Mouse (Mus musculus) hindbrain, postnatal 0 days (tissue): ENCODE measurements at regions not wholly inside any gene's neighbourhood (a gene's known extent, or its start where the extent isn't known, plus 50 kb on each side); places are given as distances from the start of the nearest gene placed in this dataset.

Experiments used
- ATAC-seq: fragments of 200-750 bp; cut with Nextera tagmentation; 2 replicates; pipeline ENCODE4 v1.8.0; 2017; ENCODE audit warnings: mild to moderate bottlenecking, moderate TSS enrichment, moderate library complexity
- DNase-seq: peaks from one replicate; pipeline ENCODE4 v3.0.0-alpha.2; 2015; ENCODE audit warnings: low spot score
- H3K27ac ChIP-seq: fragments of 300-500 bp; sonication (generic); 2 replicates; pipeline ENCODE4 v1.5.1; 2014; ENCODE audit warnings: mild to moderate bottlenecking
- H3K27me3 ChIP-seq: fragments of 300-500 bp; sonication (generic); 2 replicates; pipeline ENCODE4 v1.6.1; 2014; ENCODE audit warnings: low read length, mixed read lengths; ENCODE audit not compliant: insufficient read depth
- H3K36me3 ChIP-seq: fragments of 300-500 bp; sonication (generic); 2 replicates; pipeline ENCODE4 v1.6.1; 2014; ENCODE audit warnings: low read length, mixed read lengths; ENCODE audit not compliant: insufficient read depth
- H3K4me1 ChIP-seq: fragments of 300-500 bp; sonication (generic); 2 replicates; pipeline ENCODE4 v1.6.1; 2014; ENCODE audit warnings: antibody characterized with exemption, low read length, mixed read lengths; ENCODE audit not compliant: insufficient read depth
- H3K4me2 ChIP-seq: fragments of 300-500 bp; sonication (generic); 2 replicates; pipeline ENCODE4 v1.6.1; 2014; ENCODE audit warnings: low read depth, mild to moderate bottlenecking, low read length, moderate library complexity, mixed read lengths
- H3K4me3 ChIP-seq: fragments of 300-500 bp; sonication (generic); 2 replicates; pipeline ENCODE4 v1.5.1; 2014; ENCODE audit warnings: low read length
- H3K9ac ChIP-seq: fragments of 300-500 bp; sonication (generic); replicated peaks from 2 replicates; pipeline ENCODE4 v1.6.1; 2014; ENCODE audit warnings: mild to moderate bottlenecking, low read length, moderate library complexity, mixed read lengths
- H3K9me3 ChIP-seq: fragments of 300-500 bp; sonication (generic); 2 replicates; pipeline ENCODE4 v1.6.1; 2016; ENCODE audit warnings: low read length, mixed read lengths
- CTCF ChIP-seq: IDR thresholded peaks from 2 replicates; pipeline ENCODE4 v1.5.1; 2016; ENCODE audit warnings: antibody characterized with exemption, control low read depth, low read depth
- WGBS: fragments of 180-500 bp; shearing (Covaris S2); extraction: QIAGEN DNeasy Blood & Tissue Kit; methylation state at CpG from one replicate; pipeline ENCODE4 v1.1.7; 2014; 5-methylcytosine and 5-hydroxymethylcytosine counted together

GRCm38 (mm10) chr13:79057424-79057823 lies 857.9 kb upstream of the Nr2f1 start:
- no peak for TF ChIP-seq CTCF
- H3K9me3 ChIP-seq, result no peaks in the 10 kb centered on the region
- H3K4me2 ChIP-seq, result no peak overlapping the region
- no peak overlapping the region for H3K27ac ChIP-seq
- H3K27me3 ChIP-seq, result no peaks in the 10 kb centered on the region
- 96% methylated on average over 1 of the region's 1 CpGs for WGBS
- H3K4me3 ChIP-seq, result no peak overlapping the region
- no peak for DNase-seq
- no peaks in the 10 kb centered on the region for H3K36me3 ChIP-seq
- no peaks in the 10 kb centered on the region for H3K4me1 ChIP-seq
- ATAC-seq, result no peak
- H3K9ac ChIP-seq, result no peak overlapping the region

GRCm38 (mm10) chr13:79054481-79054880 lies 854.9 kb upstream of the Nr2f1 start:
- no peaks in the 10 kb centered on the region for H3K27me3 ChIP-seq
- H3K4me3 ChIP-seq, result no peak overlapping the region
- H3K9me3 ChIP-seq, result no peaks in the 10 kb centered on the region
- no peaks in the 10 kb centered on the region for H3K36me3 ChIP-seq
- DNase-seq, result no peak
- no peak overlapping the region for H3K9ac ChIP-seq
- no peak for ATAC-seq
- no peaks in the 10 kb centered on the region for H3K4me1 ChIP-seq
- H3K27ac ChIP-seq, result no peak overlapping the region
- no peak for TF ChIP-seq CTCF
- no peak overlapping the region for H3K4me2 ChIP-seq

- no peak for DNase-seq
- Histone ChIP-seq H3K36me3 (no peaks in the 10 kb centered on the region), H3K4me3 (no peak overlapping the region), H3K27me3 (no peaks in the 10 kb centered on the region), H3K4me1 (no peaks in the 10 kb centered on the region), H3K27ac (no peak overlapping the region), H3K4me2 (no peak overlapping the region), H3K9ac (no peak overlapping the region), H3K9me3 (no peaks in the 10 kb centered on the region)
- no peak for TF ChIP-seq CTCF
- 95% methylated on average over 1 of the region's 1 CpGs for WGBS
- no peak for ATAC-seq
Observed at GRCm38 (mm10) chr13:79053428-79053827, 853.9 kb upstream of the Nr2f1 start.

- DNase-seq, result no peak
- H3K4me3 ChIP-seq, result no peak overlapping the region
- no peak for ATAC-seq
- H3K27ac ChIP-seq, result no peak overlapping the region
- WGBS, result 62% methylated on average over 1 of the region's 1 CpGs
- no peaks in the 10 kb centered on the region for H3K27me3 ChIP-seq
- H3K4me1 ChIP-seq, result no peaks in the 10 kb centered on the region
- H3K36me3 ChIP-seq, result no peaks in the 10 kb centered on the region
- no peak overlapping the region for H3K9ac ChIP-seq
- no peak for TF ChIP-seq CTCF
- H3K4me2 ChIP-seq, result no peak overlapping the region
- H3K9me3 ChIP-seq, result no peaks in the 10 kb centered on the region
Observed at GRCm38 (mm10) chr13:79047240-79047639, 847.7 kb upstream of the Nr2f1 start.

GRCm38 (mm10) chr13:79044657-79045056 lies 845.1 kb upstream of the Nr2f1 start:
- no peak for DNase-seq

GRCm38 (mm10) chr13:79037883-79038282 lies 838.3 kb upstream of the Nr2f1 start:
- no peak overlapping the region for H3K4me3 ChIP-seq
- H3K9ac ChIP-seq, result no peak overlapping the region
- no peaks in the 10 kb centered on the region for H3K9me3 ChIP-seq
- DNase-seq, result no peak
- no peak overlapping the region for H3K27ac ChIP-seq
- no peak for TF ChIP-seq CTCF
- no peaks in the 10 kb centered on the region for H3K4me1 ChIP-seq
- no peaks in the 10 kb centered on the region for H3K36me3 ChIP-seq
- no peak overlapping the region for H3K4me2 ChIP-seq
- no peak for ATAC-seq
- no peaks in the 10 kb centered on the region for H3K27me3 ChIP-seq

More at GRCm38 (mm10) chr13:79044657-79045056, 845.1 kb upstream of the Nr2f1 start:
- Histone ChIP-seq H3K36me3 (no peaks in the 10 kb centered on the region), H3K9ac (no peak overlapping the region), H3K9me3 (no peaks in the 10 kb centered on the region), H3K4me3 (no peak overlapping the region), H3K27me3 (no peaks in the 10 kb centered on the region), H3K4me1 (no peaks in the 10 kb centered on the region), H3K4me2 (no peak overlapping the region), H3K27ac (no peak overlapping the region)
- no peak for ATAC-seq
- WGBS, result 62% methylated on average over 5 of the region's 5 CpGs
- no peak for TF ChIP-seq CTCF

GRCm38 (mm10) chr13:79035276-79035675 lies 835.7 kb upstream of the Nr2f1 start:
- no peak for ATAC-seq
- WGBS, result 77% methylated on average over 2 of the region's 2 CpGs

More at GRCm38 (mm10) chr13:79035276-79035675, 835.7 kb upstream of the Nr2f1 start:
- no peak overlapping the region for H3K4me3 ChIP-seq
- TF ChIP-seq CTCF, result no peak
- no peak overlapping the region for H3K9ac ChIP-seq
- DNase-seq, result no peak
- no peaks in the 10 kb centered on the region for H3K4me1 ChIP-seq
- H3K27ac ChIP-seq, result no peak overlapping the region
- H3K4me2 ChIP-seq, result no peak overlapping the region
- H3K36me3 ChIP-seq, result no peaks in the 10 kb centered on the region
- no peaks in the 10 kb centered on the region for H3K27me3 ChIP-seq
- no peaks in the 10 kb centered on the region for H3K9me3 ChIP-seq
